Mouse (Mus musculus) midbrain, embryonic 11.5 days (tissue): ENCODE data around the gene Agap3. TPM values are rescaled to one million over a fixed set of nuclear protein-coding genes. Genes with fewer than 3 reads are reported as not detected.
A peak's percentile ranks its signal among the peaks of the same experiment; 100 is the strongest.

Experiments used
- ATAC-seq: fragments of 200-750 bp; cut with Nextera tagmentation; 2 replicates; pipeline ENCODE4 v1.8.0; 2017; ENCODE audit warnings: moderate TSS enrichment, moderate library complexity; ENCODE audit not compliant: low FRiP score
- DNase-seq: peaks from one replicate; pipeline ENCODE4 v3.0.0; 2015; ENCODE audit warnings: low spot score; ENCODE audit errors: missing footprints
- H3K27ac ChIP-seq: fragments of 300-500 bp; sonication (generic); 2 replicates; pipeline ENCODE4 v1.5.1; 2014; ENCODE audit warnings: low read depth, low read length
- H3K27me3 ChIP-seq: fragments of 300-500 bp; sonication (generic); 2 replicates; pipeline ENCODE4 v1.6.1; 2014; ENCODE audit warnings: mild to moderate bottlenecking, low read length, moderate library complexity, mixed read lengths; ENCODE audit not compliant: control insufficient read depth, insufficient read depth
- H3K36me3 ChIP-seq: fragments of 300-500 bp; sonication (generic); 2 replicates; pipeline ENCODE4 v1.6.1; 2014; ENCODE audit warnings: mild to moderate bottlenecking, low read length, moderate library complexity, mixed read lengths; ENCODE audit not compliant: control insufficient read depth, insufficient read depth
- H3K4me1 ChIP-seq: fragments of 300-500 bp; sonication (generic); 2 replicates; pipeline ENCODE4 v1.6.1; 2014; ENCODE audit warnings: low read length; ENCODE audit not compliant: control insufficient read depth, insufficient read depth
- H3K4me2 ChIP-seq: fragments of 300-500 bp; sonication (generic); 2 replicates; pipeline ENCODE4 v1.6.1; 2014; ENCODE audit warnings: mild to moderate bottlenecking, moderate library complexity
- H3K4me3 ChIP-seq: fragments of 300-500 bp; sonication (generic); 2 replicates; pipeline ENCODE4 v1.5.1; 2014; ENCODE audit warnings: low read depth, low read length
- H3K9ac ChIP-seq: fragments of 300-500 bp; sonication (generic); 2 replicates; pipeline ENCODE4 v1.6.1; 2014; ENCODE audit warnings: low read length
- H3K9me3 ChIP-seq: fragments of 300-500 bp; sonication (generic); 2 replicates; pipeline ENCODE4 v1.6.1; 2016; ENCODE audit warnings: low read length; ENCODE audit not compliant: control insufficient read depth
- WGBS: fragments of 180-500 bp; shearing (Covaris S2); extraction: QIAGEN DNeasy Blood & Tissue Kit; methylation state at CpG from one replicate; pipeline ENCODE4 v1.1.7; 2014; 5-methylcytosine and 5-hydroxymethylcytosine counted together
- polyA plus RNA-seq: library from polyadenylated mRNA; unstranded; fragments of >200 nt; fragmentation: Nextera tagmentation; extraction: Ambion mirVana; gene quantifications from 2 replicates; pipeline ENCODE4 v1.2.1, GENCODE M21; 2014

Gene Agap3
- polyA plus RNA-seq, 1 experiment from 2014 or later = 57.0 TPM

DNA sequence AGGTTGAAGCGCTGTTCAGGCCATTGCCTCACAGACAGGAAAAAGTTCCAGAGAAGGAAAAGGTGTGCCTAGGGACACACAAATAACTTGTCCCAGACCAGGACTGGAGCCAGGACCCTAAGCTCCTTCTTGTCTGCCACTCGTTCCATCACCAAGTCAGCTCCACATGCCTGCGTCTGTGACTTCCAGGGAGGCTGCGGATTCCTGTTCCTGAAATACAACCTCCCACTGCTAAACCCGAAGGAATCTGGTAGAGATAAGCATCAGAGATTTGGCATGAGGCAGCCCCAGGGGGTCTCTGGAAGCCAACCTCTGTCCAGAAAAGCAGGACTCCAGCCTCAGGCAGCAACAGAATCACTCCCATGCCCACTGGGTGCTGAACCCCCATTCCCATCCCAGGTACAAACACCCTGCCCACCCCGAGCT is 89.2 kb downstream of the Agap3 start:
- 44% methylated on average over 6 of the region's 6 CpGs for WGBS
- Histone ChIP-seq H3K4me2 (no peak overlapping the region), H3K9ac (no peak overlapping the region), H3K27me3 (no peaks in the 10 kb centered on the region), H3K9me3 (no peaks in the 10 kb centered on the region), H3K4me3 (no peak overlapping the region), H3K36me3 (no peaks in the 10 kb centered on the region), H3K27ac (no peak overlapping the region), H3K4me1 (no peaks in the 10 kb centered on the region)
- ATAC-seq (no peak), DNase-seq (no peak)

DNA sequence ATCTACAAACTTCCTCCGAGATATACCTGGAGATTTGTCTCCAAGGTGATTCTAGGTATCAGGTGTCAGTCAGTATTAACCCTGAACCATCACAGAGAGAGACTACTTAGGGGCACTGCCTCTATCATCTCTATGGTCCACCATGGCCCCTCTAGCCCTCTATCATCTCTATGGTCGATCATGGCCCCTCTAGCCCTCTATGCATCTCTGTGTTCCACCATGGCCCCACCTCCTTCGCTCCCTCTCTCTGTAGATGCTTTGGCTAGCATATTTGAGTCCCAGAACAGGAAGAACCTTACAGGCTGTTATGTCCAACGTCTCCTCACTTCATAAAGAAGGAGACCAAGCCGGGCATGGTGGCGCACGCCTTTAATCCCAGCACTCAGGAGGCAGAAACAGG is 90.7 kb downstream of the Agap3 start:
- WGBS = 80% methylated on average over 7 of the region's 7 CpGs
- no peak overlapping the region for H3K9ac ChIP-seq
- no peaks in the 10 kb centered on the region for H3K4me1 ChIP-seq
- H3K4me3 ChIP-seq = no peak overlapping the region
- ATAC-seq (no peak), DNase-seq (no peak)
- no peaks in the 10 kb centered on the region for H3K27me3 ChIP-seq
- H3K27ac ChIP-seq = no peak overlapping the region
- no peaks in the 10 kb centered on the region for H3K36me3 ChIP-seq
- no peak overlapping the region for H3K4me2 ChIP-seq
- H3K9me3 ChIP-seq = no peaks in the 10 kb centered on the region

DNA sequence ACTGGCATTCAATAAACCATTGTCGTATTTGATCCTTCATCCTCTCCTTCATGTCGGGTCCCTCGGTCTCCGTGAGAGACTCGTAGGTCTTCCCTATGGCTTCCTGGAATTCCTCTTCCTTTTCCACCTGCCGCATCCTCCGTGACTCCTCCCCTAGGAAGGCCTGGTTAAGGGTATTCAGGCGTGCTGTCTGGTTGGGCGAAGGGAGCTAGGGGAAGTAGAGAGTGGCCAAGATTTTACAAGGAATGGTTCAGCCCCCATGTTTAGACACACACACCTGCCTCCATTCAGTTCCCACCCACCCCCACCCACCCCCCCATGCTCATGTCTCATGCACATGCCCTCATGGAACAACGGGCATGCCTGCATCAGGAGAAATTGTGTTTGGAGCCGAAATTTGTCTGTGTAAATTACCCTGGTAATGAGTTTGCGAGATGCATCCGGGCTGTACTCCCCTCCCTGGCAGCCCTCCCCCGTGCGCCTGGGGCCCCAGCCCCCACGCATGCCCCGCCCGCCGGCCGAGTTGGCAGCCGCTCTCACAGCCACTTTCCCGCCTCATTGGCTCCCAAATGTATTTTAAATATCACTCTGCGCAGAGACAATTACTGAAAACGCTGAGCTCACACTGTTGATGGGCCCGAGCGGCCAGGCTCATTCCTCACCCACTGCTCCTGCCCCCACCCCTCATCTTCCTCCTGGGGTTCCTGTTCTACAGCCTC is 98.8 kb downstream of the Agap3 start:
- Histone ChIP-seq H3K4me3 (no peak overlapping the region), H3K9ac (no peak overlapping the region; the same call in 1 of the 2 replicates), H3K36me3 (no peaks in the 10 kb centered on the region), H3K27me3 (no peaks in the 10 kb centered on the region), H3K9me3 (no peaks in the 10 kb centered on the region), H3K27ac (no peak overlapping the region), H3K4me1 (peaks cover 4% of the 10 kb centered on the region), H3K4me2 (no peak overlapping the region)
- 42% methylated on average over 26 of the region's 26 CpGs for WGBS
- peak; percentile 86 for DNase-seq
- 0 out of 2 replicates have a peak, but pooled peaks have one; percentile 27 for ATAC-seq

DNA sequence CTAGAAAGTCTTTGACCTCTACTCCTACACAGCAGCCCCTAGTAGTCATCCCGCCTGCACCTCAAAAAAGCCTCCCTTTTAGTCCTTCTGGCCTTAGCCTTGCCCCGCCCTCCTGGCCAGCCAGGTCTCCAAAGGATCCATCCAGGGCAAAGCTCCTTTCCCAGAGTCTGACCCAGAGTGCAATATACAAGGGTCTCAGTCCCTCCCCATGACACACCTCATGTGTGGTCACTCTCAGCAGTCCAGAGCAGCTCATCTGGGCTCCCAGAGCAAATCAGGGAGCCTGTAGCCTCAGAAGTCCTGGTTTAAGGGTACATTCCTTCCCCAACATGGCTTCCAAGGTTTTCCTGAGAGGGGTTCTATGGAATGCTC is 99.3 kb downstream of the Agap3 start:
- H3K36me3 ChIP-seq = no peaks in the 10 kb centered on the region
- no peak for DNase-seq
- H3K4me2 ChIP-seq = no peak overlapping the region
- peaks cover 4% of the 10 kb centered on the region for H3K4me1 ChIP-seq
- WGBS = 53% methylated on average over 2 of the region's 2 CpGs
- no peaks in the 10 kb centered on the region for H3K27me3 ChIP-seq
- H3K9me3 ChIP-seq = no peaks in the 10 kb centered on the region
- H3K27ac ChIP-seq = no peak overlapping the region
- no peak for ATAC-seq
- H3K4me3 ChIP-seq = no peak overlapping the region
- H3K9ac ChIP-seq = no peak overlapping the region; the same call in 1 of the 2 replicates

Other genes starting within 250 kb of the Agap3 start
- gene Kcnh2, start 100.6 kb upstream of the Agap3 start, polyA plus RNA-seq = 12.5 and 16.2 TPM in 2 replicates
- 4.9 and 5.5 TPM in 2 replicates for gene Nos3, start 87.4 kb upstream of the Agap3 start, polyA plus RNA-seq
- gene Atg9b, start 60.0 kb upstream of the Agap3 start, polyA plus RNA-seq = 0.40 and 0.66 TPM in 2 replicates
- 32.5 and 34.1 TPM in 2 replicates for gene Abcb8, start 58.5 kb upstream of the Agap3 start, polyA plus RNA-seq
- gene Asic3, start 38.8 kb upstream of the Agap3 start, polyA plus RNA-seq = 0.30 TPM in 1 of 2 replicates, not detected in the other
- 52.8 and 58.1 TPM in 2 replicates for gene Cdk5, start 28.6 kb upstream of the Agap3 start, polyA plus RNA-seq
- 16.7 and 21.5 TPM in 2 replicates for gene Slc4a2, start 28.3 kb upstream of the Agap3 start, polyA plus RNA-seq
- 79.3 and 84.6 TPM in 2 replicates for gene Fastk, start 6.9 kb upstream of the Agap3 start, polyA plus RNA-seq
- gene Tmub1, start 4.3 kb upstream of the Agap3 start, polyA plus RNA-seq = 30.5 and 32.3 TPM in 2 replicates
- gene Gbx1, start 75.0 kb downstream of the Agap3 start, polyA plus RNA-seq = 0.15 TPM in 1 of 2 replicates, not detected in the other
- gene Asb10, start 88.8 kb downstream of the Agap3 start, polyA plus RNA-seq = 0.25 TPM in 2 replicates
- not detected in 2 replicates for gene 4931409K22Rik, start 104.6 kb downstream of the Agap3 start, polyA plus RNA-seq
- 143 and 147 TPM in 2 replicates for gene Abcf2, start 125.3 kb downstream of the Agap3 start, polyA plus RNA-seq
- 7.2 and 9.6 TPM in 2 replicates for gene Chpf2, start 134.6 kb downstream of the Agap3 start, polyA plus RNA-seq
- gene Smarcd3, start 172.2 kb downstream of the Agap3 start, polyA plus RNA-seq = 56.8 and 60.2 TPM in 2 replicates
- 36.8 and 38.8 TPM in 2 replicates for gene Nub1, start 233.4 kb downstream of the Agap3 start, polyA plus RNA-seq